Mouse (Mus musculus): ENCODE data around the gene Baz2a.
"Not testable (repeated sequence)": the region's sequence is repeated elsewhere in the genome, so short reads cannot be mapped to it uniquely, and the experiment has no call there.

The Baz2a gene

GRCm38 (mm10) chr10:128081807-128082476 lies 9.4 kb upstream of the Baz2a start:
- DNase-seq (ENCODE audit: low read depth, low spot score) = no peak

DNA sequence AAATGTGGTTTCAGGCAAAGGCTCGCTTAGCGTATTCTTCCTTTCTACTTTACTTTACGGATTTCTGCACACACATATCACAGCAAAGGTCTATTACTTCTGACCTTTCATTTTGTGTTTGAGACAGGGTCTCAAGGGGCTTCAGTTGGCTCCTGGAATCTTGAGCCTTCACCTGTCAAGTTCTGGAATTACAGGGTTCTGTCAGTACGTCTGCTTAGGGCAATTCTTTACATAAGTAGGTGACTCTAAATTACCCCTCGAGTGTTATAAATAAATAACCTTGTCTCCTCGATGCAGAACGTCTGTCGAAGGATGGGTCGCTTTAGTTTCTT lies 8.9 kb upstream of the Baz2a start:
- no peak for DNase-seq (ENCODE audit: low read depth, low spot score)

- DNase-seq (ENCODE audit: low read depth, low spot score) = peak; percentile 98
Measured at GRCm38 (mm10) chr10:128082880-128083421, 8.4 kb upstream of the Baz2a start, which contains the start of gene Atp5b. Atp5b (plus strand) TSS chr10:128083273.

- peak; percentile 28 for DNase-seq (ENCODE audit: low read depth, low spot score)
Measured at GRCm38 (mm10) chr10:128083688-128084087, 7.7 kb upstream of the Baz2a start.

GRCm38 (mm10) chr10:128084160-128084559 lies 7.2 kb upstream of the Baz2a start:
- no peak for DNase-seq (ENCODE audit: low read depth, low spot score)

- peak; percentile 71 for DNase-seq (ENCODE audit: low read depth, low spot score)
Measured at GRCm38 (mm10) chr10:128086391-128086790, 5.0 kb upstream of the Baz2a start.

GRCm38 (mm10) chr10:128087216-128087615 lies 4.2 kb upstream of the Baz2a start:
- not testable (repeated sequence) for DNase-seq (ENCODE audit: low read depth, low spot score)

DNA sequence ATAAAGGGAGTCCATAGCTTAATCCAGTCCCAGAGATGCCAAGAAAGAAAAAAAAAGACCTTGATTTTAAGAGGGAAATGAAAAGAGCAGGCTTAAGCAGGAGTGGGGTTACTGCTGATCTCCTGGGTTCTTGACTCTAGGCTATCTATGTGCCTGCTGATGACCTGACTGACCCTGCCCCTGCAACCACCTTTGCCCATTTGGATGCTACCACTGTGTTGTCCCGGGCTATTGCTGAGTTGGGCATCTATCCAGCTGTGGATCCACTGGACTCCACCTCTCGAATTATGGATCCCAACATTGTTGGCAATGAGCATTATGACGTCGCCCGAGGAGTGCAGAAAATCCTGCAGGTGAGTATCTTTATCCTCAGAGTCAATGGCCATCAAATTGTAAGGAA lies 3.2 kb upstream of the Baz2a start:
- no peak for DNase-seq (ENCODE audit: low read depth, low spot score)

DNA sequence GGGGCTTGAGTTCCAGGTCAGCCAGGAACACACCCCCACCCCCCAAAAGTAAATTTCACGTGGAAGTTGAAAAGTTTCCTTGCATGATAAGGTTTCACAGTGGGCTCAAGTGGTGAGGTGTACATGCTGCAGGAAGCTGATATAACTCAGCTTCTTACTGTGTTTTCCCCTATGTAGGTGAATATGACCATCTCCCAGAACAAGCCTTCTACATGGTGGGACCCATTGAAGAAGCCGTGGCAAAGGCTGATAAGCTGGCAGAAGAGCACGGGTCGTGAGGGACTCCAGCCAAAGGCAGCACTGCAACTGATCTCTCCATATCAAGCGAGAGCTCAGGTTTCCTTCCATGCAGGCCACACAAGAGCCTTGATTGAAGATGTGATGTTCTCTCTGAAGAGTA lies 1.5 kb upstream of the Baz2a start:
- no peak for DNase-seq (ENCODE audit: low read depth, low spot score)

- peak; percentile 94 for DNase-seq (ENCODE audit: low read depth, low spot score)
Measured at GRCm38 (mm10) chr10:128090651-128091563, 470 bp upstream of the Baz2a start.

GRCm38 (mm10) chr10:128092506-128093495 lies 1.4 kb downstream of the Baz2a start:
- DNase-seq (ENCODE audit: low read depth, low spot score) = peak; percentile 79

GRCm38 (mm10) chr10:128093496-128094294 lies 2.3 kb downstream of the Baz2a start:
- peak; percentile 54 for DNase-seq (ENCODE audit: low read depth, low spot score)

DNA sequence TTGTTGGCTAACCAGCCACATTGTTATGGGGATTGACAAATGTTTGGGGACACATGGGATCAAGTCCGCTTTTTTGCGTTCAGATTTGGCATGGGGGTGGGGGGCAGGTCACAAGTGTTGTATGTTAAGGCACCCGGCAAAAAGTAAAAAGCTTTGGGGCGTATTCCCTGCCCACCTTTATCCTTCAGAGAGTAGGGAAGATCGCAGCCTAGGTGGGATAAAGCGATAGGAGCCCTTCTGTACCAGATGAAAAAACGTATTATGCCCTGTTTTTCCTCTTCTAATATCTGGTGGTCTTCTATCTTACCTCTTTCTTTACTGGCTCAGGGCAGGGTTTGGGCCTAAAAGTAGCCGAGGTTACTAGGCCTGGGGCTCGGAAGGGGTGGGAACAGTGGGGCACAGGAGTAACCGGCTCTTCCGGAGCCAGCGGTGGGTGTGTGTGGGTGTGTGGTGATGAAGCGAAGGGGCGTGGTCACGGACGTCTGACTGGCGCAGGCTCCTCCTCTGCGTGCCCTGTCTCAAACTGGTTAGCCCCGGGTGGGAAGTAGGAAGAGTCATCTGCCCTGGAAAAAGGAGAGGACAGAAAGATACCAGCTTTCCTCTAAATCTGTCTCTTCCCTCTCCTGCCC lies 3.1 kb downstream of the Baz2a start:
- peak; percentile 95 for DNase-seq (ENCODE audit: low read depth, low spot score)

GRCm38 (mm10) chr10:128095003-128095636 lies 3.7 kb downstream of the Baz2a start:
- no peak for DNase-seq (ENCODE audit: low read depth, low spot score)

DNA sequence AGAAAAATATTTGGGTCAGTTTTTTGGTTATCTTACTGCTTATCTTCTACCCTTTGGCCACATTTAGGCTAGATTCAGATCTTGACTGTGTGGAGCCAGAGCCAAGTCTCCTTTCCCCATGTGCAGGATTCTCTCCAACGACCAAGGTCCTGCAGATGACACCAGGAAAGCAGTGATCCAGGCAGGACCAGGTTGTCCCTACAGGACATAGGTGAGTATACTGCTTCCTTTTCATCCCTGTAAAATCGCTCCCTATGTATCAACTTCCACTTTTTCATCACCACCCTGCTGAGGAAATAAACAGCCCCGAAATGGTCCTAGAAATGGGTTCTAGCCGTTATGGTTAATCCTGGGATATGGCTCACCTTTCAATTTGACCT lies 4.9 kb downstream of the Baz2a start:
- no peak for DNase-seq (ENCODE audit: low read depth, low spot score)

- DNase-seq (ENCODE audit: low read depth, low spot score) = peak; percentile 91
Measured at GRCm38 (mm10) chr10:128096693-128097586, 5.6 kb downstream of the Baz2a start.

DNA sequence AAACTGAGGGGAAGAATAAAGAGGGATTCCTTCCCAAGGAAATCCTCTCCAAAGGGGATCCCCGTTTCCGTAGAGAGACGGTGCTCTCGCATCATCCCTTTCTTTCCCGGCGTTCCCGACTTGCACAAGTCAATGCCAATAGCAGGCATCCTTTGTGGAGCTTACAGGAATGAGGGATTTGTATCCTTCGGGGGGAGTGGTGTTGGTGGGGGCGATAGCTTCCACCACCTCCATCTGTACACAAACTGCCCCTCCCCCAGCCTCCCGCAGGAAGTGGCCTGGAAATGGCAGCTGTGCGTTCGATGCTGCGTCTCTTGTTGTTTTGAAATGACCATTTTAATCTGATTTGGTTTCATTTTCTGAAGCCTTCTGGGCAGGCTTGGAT lies 6.2 kb downstream of the Baz2a start:
- peak; percentile 69 for DNase-seq (ENCODE audit: low read depth, low spot score)

DNA sequence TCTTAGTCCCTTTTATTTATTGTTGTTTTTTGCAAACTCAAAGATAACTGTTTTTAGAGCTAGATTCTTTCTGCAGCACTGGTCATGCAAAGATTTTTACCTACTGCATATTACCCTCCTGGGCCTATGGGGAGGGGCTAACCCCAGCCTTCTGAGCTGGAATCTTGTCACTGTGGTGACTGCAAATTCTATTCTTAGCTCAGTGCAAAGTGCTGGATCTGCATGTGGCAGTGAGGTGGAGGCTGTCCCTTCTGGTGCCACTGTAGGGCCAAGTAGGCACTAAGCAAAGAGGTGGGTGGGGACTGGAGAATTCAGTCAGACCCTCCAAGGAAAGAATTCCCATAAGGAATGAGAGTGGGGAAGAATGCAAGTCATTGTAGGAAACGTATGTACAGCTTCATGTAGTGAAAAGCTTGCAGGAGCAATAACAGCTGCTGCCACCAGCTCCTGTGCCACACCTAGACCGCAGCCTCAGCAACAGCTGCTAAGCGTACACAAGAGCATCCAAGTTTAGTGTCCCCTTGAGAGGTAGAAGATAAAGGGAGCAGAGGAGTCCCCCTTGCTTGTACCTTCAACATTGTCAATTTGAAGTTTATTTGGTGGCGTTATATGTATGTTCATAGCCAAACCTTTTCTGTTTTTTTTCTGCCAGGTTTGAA lies 18.9 kb downstream of the Baz2a start:
- DNase-seq (ENCODE audit: low read depth, low spot score) = no peak
